Mouse (Mus musculus) regulatory T cell (primary cell): Measurements from ENCODE around the gene Nup107.

Source experiments
- in situ Hi-C: fragments of 300-600 bp; cut with MboI, MseI; formaldehyde crosslinking; loops from one replicate; pipeline ENCODE4 v1.15.1; 2025; ENCODE audit warnings: high pct_unique_total_duplicates

Nup107 gene

GRCm38 (mm10) chr10:117778951-117779350, 13.6 kb downstream of the Nup107 start:
- in situ Hi-C loops, result no loop called here

GRCm38 (mm10) chr10:117778328-117778910, 14.1 kb downstream of the Nup107 start:
- in situ Hi-C loops, result no loop called here

DNA sequence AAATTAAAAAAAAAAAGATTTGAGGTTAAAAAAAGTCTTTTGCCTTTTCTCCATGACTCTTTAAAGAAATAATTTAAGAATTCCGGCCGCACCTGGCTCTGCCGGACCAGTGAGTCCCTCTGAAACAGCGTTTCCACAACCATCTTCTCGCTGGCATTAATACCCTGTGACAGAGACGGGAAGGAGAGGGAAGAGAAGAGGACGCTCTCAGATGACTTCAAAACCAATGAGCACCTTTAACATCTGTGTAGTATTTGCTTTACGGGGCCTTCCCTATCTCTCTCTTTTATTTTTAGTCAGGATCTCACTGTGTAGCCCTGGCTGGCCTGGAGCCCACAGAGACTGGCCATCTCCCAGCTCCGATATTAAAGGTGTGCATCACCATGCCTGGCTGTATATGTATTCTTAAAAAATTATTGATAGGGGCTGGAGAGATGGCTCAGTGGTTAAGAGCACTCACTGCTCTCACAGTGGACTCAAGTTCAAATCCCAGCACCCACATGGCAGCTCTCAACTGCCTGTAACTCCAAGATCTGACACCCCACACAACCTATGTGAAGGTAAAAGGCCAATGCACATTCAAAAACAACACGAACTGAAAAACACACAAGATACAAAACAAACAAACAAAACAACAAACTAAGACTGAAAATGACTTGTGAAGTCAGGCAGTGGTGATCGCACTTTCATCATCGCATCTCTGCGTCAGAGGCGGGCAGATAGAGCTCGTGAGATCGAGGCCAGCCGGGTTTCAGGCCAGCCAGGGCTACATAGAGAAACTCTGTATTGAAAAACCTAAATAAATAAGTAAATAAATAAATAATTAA, 14.8 kb downstream of the Nup107 start:
- in situ Hi-C loops, result no loop called here

GRCm38 (mm10) chr10:117777103-117777470, 15.4 kb downstream of the Nup107 start:
- in situ Hi-C loops, result no loop called here

GRCm38 (mm10) chr10:117776281-117777102, 16.0 kb downstream of the Nup107 start:
- in situ Hi-C loops, result no loop called here

DNA sequence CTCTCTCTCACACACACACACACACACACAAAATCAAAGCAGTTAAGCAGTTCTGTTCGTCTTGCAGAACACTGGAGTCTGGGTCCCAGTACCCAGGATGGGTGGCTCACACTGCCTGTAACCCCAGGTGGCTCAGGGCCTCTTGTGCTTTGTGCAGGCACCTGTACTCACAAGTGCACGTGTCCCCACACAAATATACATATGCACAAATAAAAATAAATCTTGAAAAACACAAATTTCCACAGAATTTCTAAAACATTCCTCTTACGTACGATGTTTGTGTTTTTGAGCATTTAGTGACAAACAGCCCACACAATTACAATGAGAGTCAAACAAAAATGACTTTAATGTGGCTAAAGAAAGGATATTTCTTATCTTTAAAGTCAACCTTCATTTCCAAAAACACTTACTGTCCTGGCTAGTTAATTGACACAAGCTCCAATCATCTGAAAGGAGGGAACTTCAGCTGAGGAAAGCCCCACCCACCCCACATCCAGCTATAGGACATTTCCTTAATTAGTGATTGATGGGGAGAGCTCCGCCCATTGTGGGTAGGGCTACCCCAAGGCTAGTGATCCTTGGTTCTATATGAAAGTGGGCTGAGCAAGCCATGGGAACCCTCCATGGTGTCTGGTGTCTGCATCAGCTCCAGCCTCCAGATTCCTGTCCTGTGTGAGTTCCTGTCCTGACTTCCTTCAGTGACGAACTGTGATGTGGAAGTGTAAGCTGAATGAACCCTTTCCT, 16.9 kb downstream of the Nup107 start:
- in situ Hi-C loops, result no loop called here

DNA sequence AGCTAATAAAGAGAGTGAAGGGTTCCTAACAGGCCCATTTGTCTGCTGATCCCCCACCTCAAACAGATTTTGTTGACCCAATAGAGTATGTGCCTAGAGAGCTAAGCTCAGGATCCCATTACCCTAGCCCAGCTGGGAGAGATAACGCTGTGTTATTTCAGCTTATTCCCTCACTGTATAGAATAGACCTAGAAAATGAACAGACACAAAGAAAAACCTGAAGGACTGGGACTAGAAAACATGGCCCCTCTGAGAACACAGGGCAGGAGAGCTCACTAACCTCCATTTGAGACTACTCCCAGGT, 17.7 kb downstream of the Nup107 start:
- in situ Hi-C loops, result loop anchor here (25.0 kb wide), 1 partner anchor 1438 kb away; no protein-coding TSS in a partner anchor

DNA sequence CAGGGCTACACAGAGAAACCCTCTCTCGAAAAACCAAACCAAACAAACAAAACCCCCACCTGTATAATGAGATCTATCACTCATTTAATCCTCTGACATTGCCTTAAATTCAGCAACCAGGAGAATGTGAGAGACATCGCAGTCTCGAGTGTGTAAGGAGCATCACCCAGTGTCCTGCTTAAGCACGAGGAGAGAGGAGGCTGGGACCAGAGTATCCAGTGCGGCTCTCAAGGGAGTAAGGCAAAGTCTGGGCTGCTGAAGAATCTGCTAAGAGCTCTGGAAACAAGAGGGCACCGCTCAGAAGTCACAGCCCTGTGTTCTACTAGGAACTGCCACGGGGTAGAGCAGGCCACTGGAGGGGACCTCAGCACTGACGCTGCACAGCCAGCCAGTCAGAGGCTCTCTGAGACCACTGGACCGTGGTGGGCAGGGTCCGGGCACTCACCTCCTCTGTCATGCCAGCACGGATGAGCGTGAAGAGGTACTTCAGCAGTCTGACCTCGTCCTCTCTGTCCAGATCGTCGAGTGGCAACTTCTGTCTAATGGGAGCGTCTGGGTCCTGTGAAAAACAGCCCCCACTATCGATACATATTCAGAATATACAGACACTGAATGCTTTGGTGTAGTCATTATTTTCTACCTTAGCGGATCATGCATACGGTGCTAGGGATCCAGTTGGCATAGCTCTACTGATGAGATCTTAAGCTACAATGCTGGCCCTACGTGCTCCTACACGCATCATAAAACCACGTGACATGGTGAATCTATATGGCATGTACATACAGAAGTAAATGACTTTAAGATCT, 18.3 kb downstream of the Nup107 start:
- in situ Hi-C loops, result loop anchor here (25.0 kb wide), 1 partner anchor 1438 kb away; no protein-coding TSS in a partner anchor

GRCm38 (mm10) chr10:117773106-117773720, 19.3 kb downstream of the Nup107 start:
- in situ Hi-C loops, result loop anchor here (25.0 kb wide), 1 partner anchor 1439 kb away; no protein-coding TSS in a partner anchor

DNA sequence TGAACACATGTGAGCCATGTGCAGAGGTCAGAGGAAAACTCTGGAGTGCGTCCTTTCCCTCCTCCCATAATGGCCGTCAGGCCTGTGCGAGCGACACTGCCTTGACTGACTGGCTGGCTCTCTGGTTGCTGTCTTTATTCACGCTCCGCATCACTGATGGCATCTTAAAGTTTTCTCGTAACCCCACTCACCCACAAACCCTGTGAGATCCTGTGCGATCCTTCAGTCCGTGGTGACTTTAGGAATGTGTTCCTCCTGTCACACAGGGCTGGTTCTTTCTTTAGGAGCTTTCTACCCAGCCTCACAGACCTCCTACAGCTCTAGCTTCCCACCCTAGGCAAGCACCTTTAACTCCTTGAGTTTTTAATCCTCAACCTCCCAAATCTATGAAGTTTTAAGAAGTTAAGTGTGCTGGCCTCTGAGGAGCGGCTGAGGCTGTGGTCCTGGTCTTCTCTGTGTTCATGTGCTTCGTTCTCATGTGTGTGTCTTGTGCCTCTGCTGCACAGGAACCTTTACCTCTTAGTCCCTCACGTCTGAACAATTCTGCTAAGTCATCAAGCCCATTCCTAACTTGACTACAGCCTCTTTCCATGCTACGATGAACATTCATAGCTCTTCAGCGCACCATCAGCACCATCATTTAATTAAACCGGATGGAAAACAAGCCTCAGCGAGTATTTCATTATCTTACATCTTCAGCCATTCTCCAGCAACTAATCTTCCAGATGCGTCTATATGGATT, 20.0 kb downstream of the Nup107 start:
- in situ Hi-C loops, result loop anchor here (25.0 kb wide), 1 partner anchor 1440 kb away; no protein-coding TSS in a partner anchor

- in situ Hi-C loops, result loop anchor here (25.0 kb wide), 1 partner anchor 1441 kb away; no protein-coding TSS in a partner anchor
Observed at GRCm38 (mm10) chr10:117771131-117771510, 21.4 kb downstream of the Nup107 start.

DNA sequence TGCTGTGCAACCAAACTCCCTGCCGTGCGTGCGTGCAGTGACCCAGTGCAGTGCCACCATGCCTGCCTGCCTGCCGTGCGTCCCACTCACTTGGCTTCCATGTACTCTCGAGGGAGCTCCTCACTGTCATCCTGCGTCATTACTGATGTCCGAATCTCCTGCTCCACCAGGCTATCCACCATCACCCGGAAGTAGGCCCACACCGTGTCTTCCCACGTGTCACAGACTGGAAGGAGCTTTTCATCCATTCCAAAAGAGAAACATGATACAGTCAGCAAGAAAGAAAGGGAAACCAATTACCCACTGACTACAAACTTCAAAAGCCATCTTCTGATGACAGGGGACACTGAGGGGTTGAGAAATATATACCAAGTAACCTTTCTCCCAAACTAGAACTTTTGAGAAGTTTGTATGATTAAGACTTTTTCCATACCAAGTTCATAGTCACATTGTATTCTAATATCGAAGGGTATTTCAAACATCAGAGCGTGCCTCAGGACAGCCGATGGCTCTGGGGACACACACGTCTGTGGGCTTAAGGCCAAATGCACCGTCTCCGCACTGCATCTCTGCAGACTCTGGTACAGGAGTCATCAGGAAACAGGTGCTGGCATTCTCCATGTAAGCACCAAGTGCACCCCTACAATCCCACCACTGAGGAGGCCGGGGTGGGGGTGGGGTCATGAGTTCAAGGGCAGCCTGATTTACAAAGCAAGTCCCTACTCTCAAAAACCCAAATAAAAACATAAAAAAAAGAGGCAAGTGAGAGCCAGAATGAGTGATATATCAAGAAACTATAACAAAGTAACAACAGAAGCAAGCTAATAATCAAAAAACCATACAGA, 22.0 kb downstream of the Nup107 start:
- in situ Hi-C loops, result loop anchor here (25.0 kb wide), 1 partner anchor 1442 kb away; no protein-coding TSS in a partner anchor

- in situ Hi-C loops, result loop anchor here (25.0 kb wide), 1 partner anchor 1443 kb away; no protein-coding TSS in a partner anchor
Observed at GRCm38 (mm10) chr10:117769541-117770285, 22.8 kb downstream of the Nup107 start.

DNA sequence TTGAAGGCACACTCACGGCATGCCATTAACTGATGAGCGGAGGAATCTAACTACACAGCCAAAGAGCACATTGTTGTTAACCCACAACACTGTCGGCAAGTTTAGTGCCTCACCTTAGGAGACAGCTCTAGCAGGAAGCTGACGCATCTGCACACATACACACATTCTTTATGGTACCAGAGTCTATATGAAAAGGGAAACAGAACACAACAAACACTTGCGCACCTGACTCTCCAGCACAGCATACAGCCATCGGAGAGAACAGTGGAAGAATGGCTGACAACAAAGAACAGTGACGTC, 24.4 kb downstream of the Nup107 start:
- in situ Hi-C loops, result loop anchor here (25.0 kb wide), 1 partner anchor 1444 kb away; no protein-coding TSS in a partner anchor

DNA sequence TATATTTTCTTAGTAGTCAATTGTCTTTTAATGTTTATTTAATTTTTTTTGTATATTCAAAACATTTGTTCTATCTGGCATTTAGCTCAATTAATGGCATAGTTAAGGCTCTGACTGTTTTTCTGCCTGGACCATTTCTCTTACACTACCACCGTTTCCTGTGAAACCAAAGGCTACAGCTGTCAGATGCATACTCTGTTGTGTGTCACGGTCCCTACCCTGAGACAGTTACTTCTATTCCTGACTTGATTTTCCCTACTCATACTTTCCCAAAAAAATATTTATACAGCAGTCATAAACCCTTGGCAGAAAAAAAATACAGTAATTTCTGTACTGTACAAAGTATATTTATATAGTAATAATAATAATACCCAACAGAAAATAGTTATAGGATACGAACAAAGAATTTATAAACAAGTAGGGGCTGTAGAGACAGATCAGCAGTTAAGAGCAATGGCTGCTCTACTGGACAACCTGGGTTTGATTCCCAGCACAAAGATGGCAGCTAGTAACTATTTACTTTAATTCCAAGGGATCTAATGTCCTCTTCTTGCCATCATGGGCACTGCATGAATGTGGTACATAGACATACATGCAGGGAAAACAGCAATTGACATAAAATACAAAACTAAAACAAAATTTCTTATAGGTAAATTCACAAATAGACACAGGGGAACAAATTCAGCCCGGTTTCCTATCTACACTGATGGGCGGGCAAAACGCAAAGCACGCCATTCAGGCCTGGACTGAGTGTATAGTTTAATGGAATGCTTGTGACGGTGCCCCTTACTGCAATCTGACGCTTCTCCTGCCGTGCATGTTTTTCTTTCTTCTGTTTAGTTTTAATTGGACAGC, 25.0 kb downstream of the Nup107 start:
- in situ Hi-C loops, result loop anchor here (25.0 kb wide), 1 partner anchor 1445 kb away; no protein-coding TSS in a partner anchor

GRCm38 (mm10) chr10:117766896-117767160, 25.7 kb downstream of the Nup107 start:
- in situ Hi-C loops, result loop anchor here (25.0 kb wide), 1 partner anchor 1445 kb away; no protein-coding TSS in a partner anchor
